Comparison of ENCODE assay signal across 13 mouse cellular contexts in the genomic region with DNA sequence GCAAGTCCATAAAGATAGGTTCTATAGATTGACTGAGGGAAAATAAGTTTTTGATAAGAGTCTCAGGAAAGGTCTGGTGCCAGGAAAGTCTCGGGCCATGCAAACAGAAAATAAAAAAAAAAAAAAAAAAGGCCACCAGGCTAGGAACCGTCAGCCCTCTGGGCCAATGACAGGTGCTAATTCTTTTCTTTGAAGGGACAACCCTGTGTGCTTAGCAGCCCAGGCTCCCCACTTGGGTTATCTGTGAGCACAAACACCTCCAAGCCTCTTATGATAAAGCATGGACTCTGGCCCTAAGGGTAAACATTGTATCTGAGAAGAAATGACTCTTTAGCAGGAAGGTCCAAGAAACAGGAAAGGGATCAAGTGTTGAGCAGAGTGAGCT. TPM values are rescaled to one million over a fixed set of nuclear protein-coding genes. Genes with fewer than 3 reads are reported as not detected.
A peak's percentile ranks its signal among the peaks of the same experiment; 100 is the strongest.
DNase-seq lines count a peak whose midpoint lies in the region; ATAC-seq lines count a peak whose summit lies in the region.
"Had no signal": no experiment of that assay in that cellular context is flagged by ENCODE, and none has a peak within 500 bp of the region (broad histone marks: within the 10 kb centered on the region; RNA-seq: fewer than 3 reads in every experiment).

No protein-coding gene starts in this region.

- peak overlapping the region; percentile 85 for H3K4me3 ChIP-seq in heart, embryonic 13.5 days
- peak overlapping the region; percentile 75 for H3K4me3 ChIP-seq in midbrain, embryonic 13.5 days (replicated peaks)
- no peak overlapping the region for H3K4me3 ChIP-seq in midbrain, embryonic 11.5 days (ENCODE audit: low read depth, low read length)
- peak overlapping the region; percentile 63 for H3K4me3 ChIP-seq in liver, embryonic 16.5 days (ENCODE audit: low read depth, low read length)
- H3K4me3 ChIP-seq: myocyte had no signal

- peaks cover 49% of the 10 kb centered on the region for H3K4me1 ChIP-seq in heart, embryonic 13.5 days
- H3K4me1 ChIP-seq in midbrain, embryonic 13.5 days (replicated peaks): peaks cover 16% of the 10 kb centered on the region
- H3K4me1 ChIP-seq in midbrain, embryonic 11.5 days (ENCODE audit: control insufficient read depth, insufficient read depth, low read length): 0 out of 2 replicates have a peak, but pooled peaks cover 2% of the 10 kb centered on the region
- H3K4me1 ChIP-seq in liver, embryonic 16.5 days (ENCODE audit: control insufficient read depth, low read depth, low read length): peaks cover 10% of the 10 kb centered on the region

- peaks cover 6% of the 10 kb centered on the region for H3K36me3 ChIP-seq in heart, embryonic 13.5 days
- H3K36me3 ChIP-seq in midbrain, embryonic 13.5 days: no peaks in the 10 kb centered on the region
- H3K36me3 ChIP-seq in midbrain, embryonic 11.5 days (ENCODE audit: control insufficient read depth, insufficient read depth, low read length): no peaks in the 10 kb centered on the region
- no peaks in the 10 kb centered on the region for H3K36me3 ChIP-seq in liver, embryonic 16.5 days (ENCODE audit: control insufficient read depth, insufficient read depth)
- H3K36me3 ChIP-seq: limb, embryonic 13.5 days had no signal

- H3K27ac ChIP-seq in heart, embryonic 13.5 days (replicated peaks): no peak overlapping the region; the same call in 1 of the 2 replicates
- no peak overlapping the region for H3K27ac ChIP-seq in midbrain, embryonic 13.5 days
- H3K27ac ChIP-seq in midbrain, embryonic 11.5 days (ENCODE audit: low read depth, low read length): no peak overlapping the region
- peak overlapping the region; percentile 47 for H3K27ac ChIP-seq in liver, embryonic 16.5 days (ENCODE audit: low read length)
- H3K27ac ChIP-seq: limb, embryonic 13.5 days had no signal

- WGBS in heart, embryonic 13.5 days: 8% methylated on average over 2 of the region's 2 CpGs
- 49% methylated on average over 2 of the region's 2 CpGs for WGBS in midbrain, embryonic 13.5 days
- 35% methylated on average over 2 of the region's 2 CpGs for WGBS in midbrain, embryonic 11.5 days
- 10% methylated on average over 2 of the region's 2 CpGs for WGBS in liver, embryonic 16.5 days (ENCODE audit: insufficient replicate concordance)

- peaks cover 26% of the 10 kb centered on the region for H3K27me3 ChIP-seq in heart, embryonic 13.5 days (replicated peaks)
- H3K27me3 ChIP-seq in midbrain, embryonic 13.5 days: peaks cover 34% of the 10 kb centered on the region
- H3K27me3 ChIP-seq in midbrain, embryonic 11.5 days (ENCODE audit: control insufficient read depth, insufficient read depth, low read length): peaks cover 23% of the 10 kb centered on the region
- peaks cover 26% of the 10 kb centered on the region for H3K27me3 ChIP-seq in liver, embryonic 16.5 days (ENCODE audit: control insufficient read depth, insufficient read depth, low read depth, low read length)

- no peak for DNase-seq in heart, adult 18-20 months
- DNase-seq in midbrain, embryonic 11.5 days (ENCODE audit: low spot score, missing footprints): no peak
- no peak for DNase-seq in embryo, embryonic 11 days
- DNase-seq in spleen, postnatal 36 days (ENCODE audit: low spot score in 2 of 2): no peak
- DNase-seq in MN1 (ENCODE audit: low spot score): no peak
- DNase-seq: cerebellum, adult 9-10 months; gastrocnemius, postnatal 36 days had no signal

- peak overlapping the region; percentile 93 for H3K9ac ChIP-seq in heart, embryonic 13.5 days
- H3K9ac ChIP-seq in midbrain, embryonic 13.5 days (replicated peaks): no peak overlapping the region; the same call in 1 of the 2 replicates
- H3K9ac ChIP-seq in midbrain, embryonic 11.5 days (ENCODE audit: low read length): no peak overlapping the region
- H3K9ac ChIP-seq in liver, embryonic 16.5 days (ENCODE audit: low read depth, low read length): 0 out of 2 replicates have a peak overlapping the region, but pooled peaks have one; percentile 4
- H3K9ac ChIP-seq: limb, embryonic 13.5 days had no signal

- no peaks in the 10 kb centered on the region for H3K9me3 ChIP-seq in heart, embryonic 13.5 days
- H3K9me3 ChIP-seq in midbrain, embryonic 13.5 days: no peaks in the 10 kb centered on the region
- H3K9me3 ChIP-seq in midbrain, embryonic 11.5 days (ENCODE audit: control insufficient read depth, low read length): no peaks in the 10 kb centered on the region
- no peaks in the 10 kb centered on the region for H3K9me3 ChIP-seq in liver, embryonic 16.5 days (replicated peaks; ENCODE audit: control insufficient read depth, low read length)
- H3K9me3 ChIP-seq: limb, embryonic 13.5 days had no signal

- peak overlapping the region; percentile 90 for H3K4me2 ChIP-seq in heart, embryonic 13.5 days
- H3K4me2 ChIP-seq in midbrain, embryonic 13.5 days (replicated peaks): peak overlapping the region; percentile 89
- no peak overlapping the region for H3K4me2 ChIP-seq in midbrain, embryonic 11.5 days
- H3K4me2 ChIP-seq in liver, embryonic 16.5 days (ENCODE audit: low read depth, low read length): peak overlapping the region; percentile 67

- ATAC-seq in heart, embryonic 13.5 days (ENCODE audit: extremely low read depth, insufficient number of reproducible peaks, low FRiP score, low TSS enrichment): no peak
- no peak for ATAC-seq in midbrain, embryonic 13.5 days
- no peak for ATAC-seq in midbrain, embryonic 11.5 days (ENCODE audit: low FRiP score)
- no peak for ATAC-seq in liver, embryonic 16.5 days (ENCODE audit: low read depth)
- ATAC-seq: CD4-positive, CD25-positive, alpha-beta regulatory T cell, adult 4 months had no signal

RNA-seq across cellular contexts. Expression of gene Atp8a2, which starts 18.4 kb away (rescaled TPM):
- polyA plus RNA-seq in heart, embryonic 13.5 days (2015; fragmentation: Nextera tagmentation; extraction: Ambion mirVana): 6.7 and 7.0 TPM in 2 replicates
- 1 to 10 TPM; 4.1 to 6.3 TPM for total RNA-seq in heart, adult 18-20 months (2021)
- polyA plus RNA-seq in midbrain, embryonic 13.5 days (2015; fragmentation: Nextera tagmentation; extraction: Ambion mirVana): 28.1 and 30.6 TPM in 2 replicates
- polyA plus RNA-seq in midbrain, embryonic 11.5 days (2014; fragmentation: Nextera tagmentation; extraction: Ambion mirVana): 7.4 and 8.3 TPM in 2 replicates
- 4.0 and 5.3 TPM in 2 replicates for polyA plus RNA-seq in liver, embryonic 16.5 days (2015; fragmentation: Nextera tagmentation; extraction: Ambion mirVana)

Comparison
In these comparisons a context has a peak if more than half of its experiments do, and no peak if none do; other contexts are left out.
1. H3K9ac ChIP-seq: peak in heart, embryonic 13.5 days (single experiment) and liver, embryonic 16.5 days (single experiment); none in midbrain, embryonic 13.5 days (single experiment) and midbrain, embryonic 11.5 days (single experiment).